Mouse (Mus musculus) common myeloid progenitor, adult 5-6 weeks (primary cell): ENCODE results near the gene Dcps. TPM values are rescaled to one million over a fixed set of nuclear protein-coding genes. Genes with fewer than 3 reads are reported as not detected.

Experiments used
- ATAC-seq: replicated peaks from 2 replicates; pipeline ENCODE4 v1.8.0; 2016; ENCODE audit warnings: low read depth, mild to moderate bottlenecking, moderate TSS enrichment, inconsistent platforms; ENCODE audit not compliant: poor library complexity, severe bottlenecking
- total RNA-seq: library from RNA; stranded (forward); fragments of 200-1000, 187-1606 nt; gene quantifications from 2 replicates; pipeline ENCODE4 v1.2.3, GENCODE M21; 2017

The Dcps gene
- total RNA-seq, 1 experiment from 2014 or later = 64.0 TPM

GRCm38 (mm10) chr9:35114234-35114633 lies 61.6 kb downstream of the Dcps start:
- no peak for ATAC-seq

GRCm38 (mm10) chr9:35111941-35112595 lies 63.8 kb downstream of the Dcps start:
- ATAC-seq = no peak

- ATAC-seq = no peak
These were observed 64.4 kb downstream of the Dcps start for GRCm38 (mm10) chr9:35111446-35111845.

- no peak for ATAC-seq
These were observed 65.3 kb downstream of the Dcps start for GRCm38 (mm10) chr9:35110567-35110966.

GRCm38 (mm10) chr9:35110051-35110450 lies 65.8 kb downstream of the Dcps start:
- ATAC-seq = no peak

- ATAC-seq = 0 out of 2 replicates have a peak, but pooled peaks have one; percentile 1
These were observed 66.9 kb downstream of the Dcps start for GRCm38 (mm10) chr9:35108916-35109315.

GRCm38 (mm10) chr9:35108066-35108465 lies 67.8 kb downstream of the Dcps start:
- no peak for ATAC-seq

GRCm38 (mm10) chr9:35107396-35107795 lies 68.5 kb downstream of the Dcps start:
- ATAC-seq = 0 out of 2 replicates have a peak, but pooled peaks have one; percentile 23

GRCm38 (mm10) chr9:35105884-35106880 lies 69.7 kb downstream of the Dcps start:
- peak; percentile 40 for ATAC-seq

GRCm38 (mm10) chr9:35105438-35105837 lies 70.4 kb downstream of the Dcps start:
- no peak for ATAC-seq

- no peak for ATAC-seq
These were observed 71.2 kb downstream of the Dcps start for GRCm38 (mm10) chr9:35104711-35105110.

GRCm38 (mm10) chr9:35098762-35099161 lies 77.1 kb downstream of the Dcps start:
- ATAC-seq = peak; percentile 18; the same call in 1 of the 2 replicates

- peak; percentile 28 for ATAC-seq
These were observed 78.0 kb downstream of the Dcps start for GRCm38 (mm10) chr9:35097901-35098300.

- ATAC-seq = no peak
These were observed 80.1 kb downstream of the Dcps start for GRCm38 (mm10) chr9:35095726-35096125.

- no peak for ATAC-seq
These were observed 82.5 kb downstream of the Dcps start for GRCm38 (mm10) chr9:35093350-35093749.

- ATAC-seq = no peak
These were observed 83.0 kb downstream of the Dcps start for GRCm38 (mm10) chr9:35092904-35093303.

Other genes with a start within 250 kb of the Dcps start
- gene St3gal4, start 56.8 kb downstream of the Dcps start, total RNA-seq = 25.2 and 26.5 TPM in 2 replicates
- gene Srpr, start 24.1 kb upstream of the Dcps start, total RNA-seq = 72.6 and 94.0 TPM in 2 replicates
- 3.2 and 29.8 TPM in 2 replicates for gene Tirap, start 24.2 kb upstream of the Dcps start, total RNA-seq
- 31.4 and 50.0 TPM in 2 replicates for gene Foxred1, start 35.0 kb upstream of the Dcps start, total RNA-seq
- 14.6 and 15.7 TPM in 2 replicates for gene Fam118b, start 91.7 kb upstream of the Dcps start, total RNA-seq
- 19.1 and 24.0 TPM in 2 replicates for gene Rpusd4, start 91.8 kb upstream of the Dcps start, total RNA-seq
- gene Cdon, start 245.1 kb upstream of the Dcps start, total RNA-seq = 0.39 and 1.4 TPM in 2 replicates